In genomic region chr2:126195631-126196356, GRCm38 (mm10) we compare ENCODE assay signal across 28 mouse cellular contexts. TPM values are rescaled to one million over a fixed set of nuclear protein-coding genes. Genes with fewer than 3 reads are reported as not detected.
"Had no signal": no experiment of that assay in that cellular context is flagged by ENCODE, and none has a peak within 500 bp of the region (broad histone marks: within the 10 kb centered on the region; RNA-seq: fewer than 3 reads in every experiment).

No protein-coding gene starts in this region.

- ATAC-seq: liver, embryonic 12.5 days had no signal

- H3K4me1 ChIP-seq: kidney, embryonic 15.5 days; lung, embryonic 15.5 days; megakaryocyte, embryonic 14.5 days; midbrain, embryonic 10.5 days; neural tube, embryonic 12.5 days; neural tube, embryonic 15.5 days had no signal

- H3K36me3 ChIP-seq: kidney, embryonic 15.5 days; liver, embryonic 12.5 days; liver, embryonic 15.5 days; lung, embryonic 15.5 days; midbrain, embryonic 10.5 days; neural tube, embryonic 12.5 days; neural tube, embryonic 15.5 days had no signal

- H3K9ac ChIP-seq: kidney, embryonic 15.5 days; liver, embryonic 12.5 days; liver, embryonic 15.5 days; lung, embryonic 15.5 days; neural tube, embryonic 12.5 days; neural tube, embryonic 15.5 days had no signal

- H3K9me3 ChIP-seq: kidney, embryonic 15.5 days; liver, embryonic 12.5 days; liver, embryonic 15.5 days; lung, embryonic 15.5 days; midbrain, embryonic 10.5 days; neural tube, embryonic 12.5 days; neural tube, embryonic 15.5 days had no signal

- H3K4me2 ChIP-seq: kidney, embryonic 15.5 days; liver, embryonic 12.5 days; liver, embryonic 15.5 days; lung, embryonic 15.5 days; neural tube, embryonic 12.5 days; neural tube, embryonic 15.5 days had no signal

- H3K27me3 ChIP-seq: kidney, embryonic 15.5 days; liver, embryonic 12.5 days; liver, embryonic 15.5 days; lung, embryonic 15.5 days; neural tube, embryonic 12.5 days; neural tube, embryonic 15.5 days had no signal

- H3K27ac ChIP-seq: kidney, embryonic 15.5 days; liver, embryonic 12.5 days; liver, embryonic 15.5 days; lung, embryonic 15.5 days; midbrain, embryonic 10.5 days; neural tube, embryonic 12.5 days; neural tube, embryonic 15.5 days had no signal

- H3K4me3 ChIP-seq: kidney, embryonic 15.5 days; liver, embryonic 12.5 days; liver, embryonic 15.5 days; lung, embryonic 15.5 days; megakaryocyte, embryonic 14.5 days; midbrain, embryonic 10.5 days; neural tube, embryonic 12.5 days; neural tube, embryonic 15.5 days had no signal

- DNase-seq: kidney, adult 8-10 months; kidney, postnatal 10 days; kidney, postnatal 36 days; left cerebral cortex, postnatal 4 days; liver; lung, adult 18-20 months; lung, postnatal 10 days; lung, postnatal 36 days; midbrain, embryonic 14.5 days; thymus, adult 18-20 months; thymus, postnatal 36 days had no signal

RNA-seq across cellular contexts. Expression of gene Gm17555, which starts 19.1 kb away (rescaled TPM):
- total RNA-seq: layer of hippocampus, adult 8-10 months; layer of hippocampus, postnatal 14 days; left cerebral cortex, adult 8-10 months; left cerebral cortex, postnatal 14 days; left cerebral cortex, postnatal 4 days had no signal
- polyA plus RNA-seq: kidney, embryonic 15.5 days; liver, embryonic 12.5 days; liver, embryonic 15.5 days; lung, embryonic 15.5 days; midbrain, embryonic 10.5 days; midbrain, embryonic 14.5 days; neural tube, embryonic 12.5 days; neural tube, embryonic 15.5 days; small intestine, adult 2 months; spleen, adult 2 months; stomach, embryonic 16.5 days; testis, adult 2 months; urinary bladder, adult 2 months had no signal

RNA-seq across cellular contexts. Expression of gene Fam227b, which starts 44.0 kb away (rescaled TPM):
- total RNA-seq: left cerebral cortex, adult 8-10 months; left cerebral cortex, postnatal 4 days had no signal
- polyA plus RNA-seq: kidney, embryonic 15.5 days; liver, embryonic 12.5 days; liver, embryonic 15.5 days; lung, embryonic 15.5 days; midbrain, embryonic 10.5 days; midbrain, embryonic 14.5 days; neural tube, embryonic 12.5 days; neural tube, embryonic 15.5 days; small intestine, adult 2 months; spleen, adult 2 months; stomach, embryonic 16.5 days had no signal
